Mouse (Mus musculus): ENCODE measurements around the gene Acnat2. TPM values are rescaled to one million over a fixed set of nuclear protein-coding genes. Genes with fewer than 3 reads are reported as not detected.

Acnat2 gene
- not detected in 2 replicates for polyA plus RNA-seq (2012; ENCODE audit: low replicate concordance)

GRCm38 (mm10) chr4:49407957-49408356 lies at the start of gene Acnat2:
Acnat2 (minus strand) TSS chr4:49408151.

Other genes starting within 250 kb of the Acnat2 start
- 0.20 TPM in 1 of 2 replicates, not detected in the other for gene Acnat1, start 65.8 kb upstream of the Acnat2 start, polyA plus RNA-seq (2012; ENCODE audit: low replicate concordance)
- not detected in 2 replicates for gene Baat, start 98.4 kb upstream of the Acnat2 start, polyA plus RNA-seq (2012; ENCODE audit: low replicate concordance)
- gene Mrpl50, start 112.9 kb upstream of the Acnat2 start, polyA plus RNA-seq (2012; ENCODE audit: low replicate concordance), result 1.1 and 1.4 TPM in 2 replicates
- 1.3 and 1.8 TPM in 2 replicates for gene Zfp189, start 113.0 kb upstream of the Acnat2 start, polyA plus RNA-seq (2012; ENCODE audit: low replicate concordance)
- not detected in 2 replicates for gene Aldob, start 141.4 kb upstream of the Acnat2 start, polyA plus RNA-seq (2012; ENCODE audit: low replicate concordance)
- gene Tmem246, start 189.7 kb upstream of the Acnat2 start, polyA plus RNA-seq (2012; ENCODE audit: low replicate concordance), result 2.5 and 9.7 TPM in 2 replicates
- 25.3 and 54.3 TPM in 2 replicates for gene Rnf20, start 223.9 kb upstream of the Acnat2 start, polyA plus RNA-seq (2012; ENCODE audit: low replicate concordance)

All from leukemia stem cell, adult 10-12 weeks (primary cell).